Mouse (Mus musculus): ENCODE data around the gene Pramel6.

DNA sequence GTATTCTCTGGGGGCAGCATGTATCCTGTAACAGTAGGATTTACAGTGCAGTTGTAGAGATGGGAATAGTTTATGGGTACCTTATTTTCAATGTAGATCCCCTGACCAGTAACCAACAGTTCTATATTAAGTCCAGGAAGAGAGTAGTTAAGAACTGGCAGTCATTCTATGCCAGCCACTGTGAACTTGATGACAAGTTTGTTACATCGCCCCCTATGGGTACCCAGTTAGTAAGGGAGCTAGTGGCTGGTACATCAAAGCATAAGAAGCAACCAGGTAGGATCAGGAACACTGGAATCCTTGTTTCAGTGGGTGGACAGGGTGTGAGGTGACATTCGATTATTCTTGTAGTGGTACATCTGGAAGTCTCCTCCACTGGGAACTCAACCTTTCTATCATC lies 24.1 kb upstream of the Pramel6 start:
- TF ChIP-seq CTCF (IDR thresholded peaks at IDR 0.05; ENCODE audit: low read depth): no peak
- no peak for TF ChIP-seq EP300 (optimal IDR thresholded peaks at IDR 0.05)
